In genomic region chr3:76620044-76620443, GRCm38 (mm10) we compare ENCODE assay signal across 19 mouse cellular contexts.
DNase-seq lines count a peak whose midpoint lies in the region; ATAC-seq and TF ChIP-seq lines count a peak whose summit lies in the region.
"Had no signal": no experiment of that assay in that cellular context is flagged by ENCODE, and none has a peak within 500 bp of the region (broad histone marks: within the 10 kb centered on the region; RNA-seq: fewer than 3 reads in every experiment).

No protein-coding gene starts in this region.

- TF ChIP-seq CTCF in liver, adult 2 months (IDR thresholded peaks at IDR 0.05; ENCODE audit: low read depth, low read length): no peak
- no peak for TF ChIP-seq CTCF in liver, postnatal 0 days (IDR thresholded peaks at IDR 0.05; ENCODE audit: low read depth)

- no peak for TF ChIP-seq POLR2A in liver, adult 2 months (IDR thresholded peaks at IDR 0.05; ENCODE audit: extremely low read depth, insufficient read depth, low read length)

- no peaks in the 10 kb centered on the region for H3K27me3 ChIP-seq in liver, adult 2 months (ENCODE audit: control insufficient read depth, insufficient read depth, low read length)
- H3K27me3 ChIP-seq in liver, postnatal 0 days (ENCODE audit: insufficient read depth, low read length): no peaks in the 10 kb centered on the region
- H3K27me3 ChIP-seq in liver, embryonic 12.5 days (replicated peaks): no peaks in the 10 kb centered on the region
- H3K27me3 ChIP-seq: CH12.LX, Patski had no signal

- H3K27ac ChIP-seq in liver, adult 2 months (replicated peaks; ENCODE audit: insufficient read depth, low read depth, low read length): no peak overlapping the region
- no peak overlapping the region for H3K27ac ChIP-seq in liver, postnatal 0 days (ENCODE audit: low read depth)
- H3K27ac ChIP-seq in liver, embryonic 12.5 days: no peak overlapping the region

- H3K9me3 ChIP-seq in liver, postnatal 0 days (ENCODE audit: low read length): no peaks in the 10 kb centered on the region
- H3K9me3 ChIP-seq in liver, embryonic 12.5 days (replicated peaks): no peaks in the 10 kb centered on the region
- H3K9me3 ChIP-seq: G1E had no signal

- H3K4me2 ChIP-seq in liver, postnatal 0 days (ENCODE audit: low read depth, low read length): no peak overlapping the region
- no peak overlapping the region for H3K4me2 ChIP-seq in liver, embryonic 12.5 days

- TF ChIP-seq EP300 in liver, postnatal 0 days (IDR thresholded peaks at IDR 0.05; ENCODE audit: low read depth): no peak

- no peaks in the 10 kb centered on the region for H3K79me2 ChIP-seq in liver, adult 2 months (ENCODE audit: control insufficient read depth, insufficient read depth, low read length)

- H3K9ac ChIP-seq in liver, adult 2 months (ENCODE audit: low read depth, low read length): no peak overlapping the region
- no peak overlapping the region for H3K9ac ChIP-seq in liver, postnatal 0 days (replicated peaks)
- H3K9ac ChIP-seq in liver, embryonic 12.5 days: no peak overlapping the region

- ATAC-seq in liver, postnatal 0 days: peak; percentile 67
- no peak for ATAC-seq in liver, embryonic 12.5 days
- ATAC-seq: activated CD4-positive, CD25-positive, alpha-beta regulatory T cell, adult 4 months; CD4-positive, CD25-positive, alpha-beta regulatory T cell, adult 4 months; Patski had no signal

- H3K36me3 ChIP-seq in liver, adult 2 months (ENCODE audit: control insufficient read depth, insufficient read depth, low read length): no peaks in the 10 kb centered on the region
- no peaks in the 10 kb centered on the region for H3K36me3 ChIP-seq in liver, postnatal 0 days (replicated peaks; ENCODE audit: insufficient read depth, low read length)
- H3K36me3 ChIP-seq in liver, embryonic 12.5 days: no peaks in the 10 kb centered on the region
- H3K36me3 ChIP-seq: G1E had no signal

- 3% methylated on average over 1 of the region's 1 CpGs for WGBS in liver, adult 2 months
- 56% methylated on average over 1 of the region's 1 CpGs for WGBS in liver, postnatal 0 days (ENCODE audit: insufficient replicate concordance)
- WGBS in liver, embryonic 12.5 days (ENCODE audit: insufficient replicate concordance): 68% methylated on average over 1 of the region's 1 CpGs

- H3K4me1 ChIP-seq in liver, adult 2 months (ENCODE audit: control insufficient read depth, insufficient read depth, low read length): no peaks in the 10 kb centered on the region
- no peaks in the 10 kb centered on the region for H3K4me1 ChIP-seq in liver, postnatal 0 days (ENCODE audit: insufficient read depth)
- H3K4me1 ChIP-seq in liver, embryonic 12.5 days: no peaks in the 10 kb centered on the region

- H3K4me3 ChIP-seq in liver, adult 2 months (ENCODE audit: insufficient read depth, low read depth, low read length): no peak overlapping the region
- no peak overlapping the region for H3K4me3 ChIP-seq in liver, postnatal 0 days (ENCODE audit: low read depth, low read length)
- no peak overlapping the region for H3K4me3 ChIP-seq in liver, embryonic 12.5 days

- peak; percentile 60 for DNase-seq in liver, adult 2 months (ENCODE audit: extremely low read depth, low read depth, low spot score)
- DNase-seq in liver: no peak
- DNase-seq in liver, postnatal 0 days: no peak
- DNase-seq: adrenal gland, adult 2 months; adrenal gland, adult 8-10 months; adrenal gland, postnatal 10 days; adrenal gland, postnatal 14 days; adrenal gland, postnatal 25 days; adrenal gland, postnatal 36 days; B cell, adult 2 months; cerebellum, adult 11 months; cerebellum, adult 11-12 months; cerebellum, adult 18-20 months had no signal
